Mouse (Mus musculus) CH12.LX (cell line): ENCODE data around the gene Cops2. TPM values are rescaled to one million over a fixed set of nuclear protein-coding genes. Genes with fewer than 3 reads are reported as not detected.

Source experiments
- DNase-seq: peaks from one replicate; pipeline ENCODE4 v3.0.0-alpha.2; 2013; ENCODE audit errors: extremely low read depth
- H3K27ac ChIP-seq: 2 replicates; pipeline ENCODE4 v1.5.1; 2012; ENCODE audit warnings: low read depth, mild to moderate bottlenecking, control low read depth, moderate library complexity; ENCODE audit not compliant: insufficient read depth
- H3K27me3 ChIP-seq: replicated peaks from 2 replicates; pipeline ENCODE3; 2012; ENCODE audit warnings: inconsistent platforms
- H3K36me3 ChIP-seq, 2 experiments: replicated peaks in 1 of 2; 2 replicates each; pipeline versions ENCODE3 to v1.6.1; 2012; ENCODE audit warnings: inconsistent platforms in 1 of 2, low read length in 1 of 2, mild to moderate bottlenecking in 1 of 2, mixed read lengths in 1 of 2, moderate library complexity in 1 of 2; ENCODE audit not compliant: control insufficient read depth in 1 of 2, insufficient read depth in 1 of 2
- H3K4me1 ChIP-seq, 2 experiments: 2 replicates each; pipeline ENCODE4 v1.6.1; 2012; ENCODE audit warnings: inconsistent platforms in 1 of 2, moderate library complexity in 1 of 2; ENCODE audit not compliant: insufficient read depth in 2 of 2, control insufficient read depth in 1 of 2
- H3K4me2 ChIP-seq: 2 replicates; pipeline ENCODE4 v1.6.1; 2012; ENCODE audit warnings: low read depth, mild to moderate bottlenecking, control low read depth; ENCODE audit not compliant: poor library complexity, insufficient read depth, severe bottlenecking
- H3K4me3 ChIP-seq, 3 experiments: fragments of 150-350 bp in 1 of 3; sonication (generic) in 1 of 3; replicated peaks in 1 of 3; 2 replicates each; pipeline versions ENCODE3 to v1.5.1; 2011 to 2012; ENCODE audit warnings: low read depth in 2 of 3, low read length in 2 of 3, mild to moderate bottlenecking in 2 of 3, moderate library complexity in 2 of 3, control low read depth in 1 of 3, improper control_type of control experiment in 1 of 3, inconsistent platforms in 1 of 3, mixed read lengths in 1 of 3; ENCODE audit not compliant: poor library complexity in 1 of 3
- H3K79me2 ChIP-seq: replicated peaks from 2 replicates; pipeline ENCODE4 v1.6.1; 2012; ENCODE audit warnings: mild to moderate bottlenecking, moderate library complexity; ENCODE audit not compliant: control insufficient read depth, poor library complexity, insufficient read depth, severe bottlenecking; ENCODE audit errors: extremely low read depth
- H3K9ac ChIP-seq: 2 replicates; pipeline ENCODE4 v1.6.1; 2012; ENCODE audit warnings: low read depth, mild to moderate bottlenecking, control low read depth, moderate library complexity; ENCODE audit not compliant: insufficient read depth
- H3K9me3 ChIP-seq: replicated peaks from 2 replicates; pipeline ENCODE3; 2012; ENCODE audit warnings: low read length, inconsistent platforms, mixed read lengths
- BHLHE40 ChIP-seq: IDR thresholded peaks from 2 replicates; pipeline ENCODE4 v1.6.1; 2011; ENCODE audit warnings: mild to moderate bottlenecking, low read depth, low read length, improper control_type of control experiment
- CHD1 ChIP-seq: IDR thresholded peaks from 2 replicates; pipeline ENCODE4 v1.6.1; 2012; ENCODE audit warnings: low read depth, low read length, improper control_type of control experiment, inconsistent platforms
- CHD2 ChIP-seq: IDR thresholded peaks from 2 replicates; pipeline ENCODE4 v1.6.1; 2011; ENCODE audit warnings: low read length, improper control_type of control experiment
- CTCF ChIP-seq, 2 experiments: IDR thresholded peaks in 1 of 2; conservative IDR thresholded peaks in 1 of 2; 2 replicates each; pipeline ENCODE4 v1.5.1; 2011 to 2012; ENCODE audit warnings: low read depth in 2 of 2, low read length in 2 of 2, improper control_type of control experiment in 1 of 2, inconsistent platforms in 1 of 2, mild to moderate bottlenecking in 1 of 2, moderate library complexity in 1 of 2
- E2F4 ChIP-seq: IDR thresholded peaks from 2 replicates; pipeline ENCODE4 v1.6.1; 2011; ENCODE audit warnings: low read depth, low read length, improper control_type of control experiment; ENCODE audit not compliant: insufficient replicate concordance
- ELF1 ChIP-seq: IDR thresholded peaks from 2 replicates; pipeline ENCODE4 v1.6.1; 2014; ENCODE audit warnings: low read depth, mild to moderate bottlenecking, inconsistent platforms, low read length, improper control_type of control experiment
- GABPA ChIP-seq: IDR thresholded peaks from 2 replicates; pipeline ENCODE4 v1.6.1; 2012; ENCODE audit warnings: low read depth, low read length, improper control_type of control experiment, inconsistent platforms; ENCODE audit not compliant: insufficient replicate concordance
- JUN ChIP-seq: IDR thresholded peaks from 2 replicates; pipeline ENCODE4 v1.6.1; 2011; ENCODE audit warnings: low read depth, mild to moderate bottlenecking, low read length, improper control_type of control experiment, moderate library complexity; ENCODE audit not compliant: insufficient read depth
- JUND ChIP-seq: conservative IDR thresholded peaks from 2 replicates; pipeline ENCODE4 v1.6.1; 2011; ENCODE audit warnings: low read depth, low read length, improper control_type of control experiment
- MAFK ChIP-seq: IDR thresholded peaks from 2 replicates; pipeline ENCODE4 v1.6.1; 2011; ENCODE audit warnings: low read length, improper control_type of control experiment; ENCODE audit not compliant: insufficient replicate concordance
- MAX ChIP-seq: IDR thresholded peaks from 2 replicates; pipeline ENCODE4 v1.6.1; 2011; ENCODE audit warnings: low read length, improper control_type of control experiment
- MYC ChIP-seq: IDR thresholded peaks from 2 replicates; pipeline ENCODE4 v1.6.1; 2011; ENCODE audit warnings: low read depth, mild to moderate bottlenecking, improper control_type of control experiment, low read length
- NELFE ChIP-seq: IDR thresholded peaks from 2 replicates; pipeline ENCODE4 v1.6.1; 2011; ENCODE audit warnings: low read depth, low read length, improper control_type of control experiment
- NRF1 ChIP-seq: IDR thresholded peaks from 2 replicates; pipeline ENCODE4 v1.6.1; 2014; ENCODE audit warnings: low read depth, mild to moderate bottlenecking, inconsistent platforms, low read length, improper control_type of control experiment, moderate library complexity
- POLR2A ChIP-seq: IDR thresholded peaks from 2 replicates; pipeline ENCODE4 v1.6.1; 2011; ENCODE audit warnings: low read depth, mild to moderate bottlenecking, improper control_type of control experiment, low read length
- POLR2AphosphoS2 ChIP-seq: IDR thresholded peaks from 2 replicates; pipeline ENCODE4 v1.6.1; 2011; ENCODE audit warnings: low read depth, low read length, improper control_type of control experiment
- RAD21 ChIP-seq: IDR thresholded peaks from 2 replicates; pipeline ENCODE4 v1.6.1; 2011; ENCODE audit warnings: low read depth, mild to moderate bottlenecking, low read length, improper control_type of control experiment, moderate library complexity
- RCOR1 ChIP-seq: conservative IDR thresholded peaks from 2 replicates; pipeline ENCODE4 v1.6.1; 2012; ENCODE audit warnings: low read depth, mild to moderate bottlenecking, inconsistent platforms, low read length, improper control_type of control experiment
- SMC3 ChIP-seq: IDR thresholded peaks from 2 replicates; pipeline ENCODE4 v1.6.1; 2011; ENCODE audit warnings: low read depth, low read length, improper control_type of control experiment
- TCF12 ChIP-seq: IDR thresholded peaks from 2 replicates; pipeline ENCODE4 v1.6.1; 2014; ENCODE audit warnings: low read depth, mild to moderate bottlenecking, inconsistent platforms, low read length, improper control_type of control experiment
- UBTF ChIP-seq: IDR thresholded peaks from 2 replicates; pipeline ENCODE4 v1.6.1; 2012; ENCODE audit warnings: low read depth, mild to moderate bottlenecking, inconsistent platforms, low read length, improper control_type of control experiment, moderate library complexity
- USF1 ChIP-seq: IDR thresholded peaks from 2 replicates; pipeline ENCODE4 v1.6.1; 2014; ENCODE audit warnings: low read depth, mild to moderate bottlenecking, inconsistent platforms, low read length, improper control_type of control experiment
- USF2 ChIP-seq: conservative IDR thresholded peaks from 2 replicates; pipeline ENCODE4 v1.6.1; 2011; ENCODE audit warnings: low read depth, low read length, improper control_type of control experiment
- ZC3H11A ChIP-seq: IDR thresholded peaks from 2 replicates; pipeline ENCODE4 v1.6.1; 2012; ENCODE audit warnings: low read depth, mild to moderate bottlenecking, inconsistent platforms, low read length, improper control_type of control experiment
- ZKSCAN1 ChIP-seq: IDR thresholded peaks from 2 replicates; pipeline ENCODE4 v1.6.1; 2012; ENCODE audit warnings: low read depth, inconsistent platforms, low read length, improper control_type of control experiment, borderline replicate concordance
- ZMIZ1 ChIP-seq: IDR thresholded peaks from 2 replicates; pipeline ENCODE4 v1.6.1; 2012; ENCODE audit warnings: low read depth, mild to moderate bottlenecking, inconsistent platforms, low read length, improper control_type of control experiment
- dilution Hi-C: fragments of 300-500 bp; cut with MboI; formaldehyde crosslinking; loops from 2 replicates; pipeline ENCODE4 v1.14.3; 2020; ENCODE audit warnings: low sequenced_read_pairs; ENCODE audit not compliant: extremely low pct_unique_long_range_greater_than_20kb, extremely low pct_ligation_motif_present
- in situ Hi-C: fragments of 300-500 bp; cut with MboI; formaldehyde crosslinking; loops from 3 replicates; pipeline ENCODE4 v1.14.3; 2019; ENCODE audit warnings: low sequenced_read_pairs, low pct_ligation_motif_present, low pct_unique_long_range_greater_than_20kb, mixed read lengths
- polyA plus RNA-seq: library from polyadenylated mRNA; unstranded; fragments of >175 nt; gene quantifications from 2 replicates; pipeline ENCODE4 v1.2.1, GENCODE M21; 2012; ENCODE audit warnings: low read depth; ENCODE audit not compliant: insufficient read length
- total RNA-seq, 2 experiments: library from RNA; depleted of rRNA; stranded (reverse); fragments of 300-350 nt in 1 of 2; fragments of >200 nt in 1 of 2; gene quantifications; 2 replicates each; pipeline ENCODE4 v1.2.3; 2012 to 2014

The Cops2 gene
- total and polyA plus RNA-seq, 3 experiments: 63.5 to 313 (median 124) TPM

DNA sequence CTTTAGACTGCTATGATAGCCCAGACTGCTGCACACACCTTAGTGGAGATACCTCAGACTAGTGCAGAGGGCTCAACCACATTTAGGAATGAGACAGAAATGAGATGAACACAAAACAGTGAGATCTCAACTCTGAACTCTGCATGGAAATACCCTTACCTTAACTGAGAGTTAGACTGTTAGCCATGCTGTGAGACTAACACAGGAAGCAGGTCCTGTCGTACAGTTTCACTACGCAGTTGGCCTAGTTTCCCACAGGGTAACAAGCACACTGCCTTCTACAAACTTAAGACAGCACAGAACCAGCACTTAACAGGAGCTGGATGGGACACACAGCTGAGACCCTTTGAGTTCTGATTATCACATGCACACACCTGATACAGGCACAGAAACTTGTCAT, 29.0 kb downstream of the Cops2 start:
- dilution Hi-C loops: no loop called here
- Histone ChIP-seq H3K27me3 (no peaks in the 10 kb centered on the region), H3K36me3 (peaks cover 28 to 70% of the 10 kb centered on the region in 2 experiments), H3K4me2 (no peak overlapping the region), H3K9ac (no peak overlapping the region), H3K4me3 (no peak overlapping the region), H3K27ac (no peak overlapping the region), H3K4me1 (no peaks in the 10 kb centered on the region), H3K79me2 (no peaks in the 10 kb centered on the region), H3K9me3 (no peaks in the 10 kb centered on the region)
- DNase-seq: no peak
- TF ChIP-seq POLR2A (0 out of 2 replicates have a peak, but pooled peaks have one; percentile 21), CHD1 (no peak)
- TF ChIP-seq, all 38 proteins: peak for 1
- in situ Hi-C loops: loop anchor here (5.0 kb wide), 1 partner anchor 38 kb away; no protein-coding TSS in a partner anchor

DNA sequence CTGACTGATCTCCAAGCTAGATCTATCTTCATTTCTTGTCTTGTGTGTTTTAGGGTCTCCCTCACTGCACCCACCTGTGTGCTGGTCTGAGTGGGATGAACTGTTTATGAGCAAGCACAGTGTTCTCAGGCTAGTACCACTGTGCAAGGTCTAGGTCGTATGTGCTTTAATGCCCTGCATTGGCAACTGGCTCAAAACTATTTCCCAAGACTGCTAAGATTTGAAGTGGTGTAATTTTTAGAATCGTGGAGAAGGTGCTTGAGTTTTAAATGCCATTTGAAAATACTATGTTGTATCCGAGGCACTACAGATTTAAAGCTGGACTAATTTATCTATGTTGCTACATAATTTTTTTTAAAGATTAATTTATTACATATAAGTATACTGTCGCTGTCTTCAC, 31.0 kb downstream of the Cops2 start:
- H3K4me2 ChIP-seq: no peak overlapping the region
- H3K4me3 ChIP-seq: no peak overlapping the region
- in situ Hi-C loops: loop anchor here (5.0 kb wide), 1 partner anchor 36 kb away; no protein-coding TSS in a partner anchor
- TF ChIP-seq JUN: no peak
- no peak for TF ChIP-seq USF1
- no peak for TF ChIP-seq SMC3
- TF ChIP-seq RAD21: no peak
- no peak for TF ChIP-seq CHD2
- TF ChIP-seq USF2: no peak
- TF ChIP-seq UBTF: no peak
- no peak for TF ChIP-seq CTCF (conservative IDR thresholded peaks at IDR 0.05 in 1 of 2, IDR thresholded peaks at IDR 0.05 in 1 of 2; ENCODE audit: low read depth in 2 of 2, low read length in 2 of 2)
- TF ChIP-seq ZMIZ1: no peak
- no peak for TF ChIP-seq TCF12
- no peak for TF ChIP-seq NELFE
- no peak for TF ChIP-seq ZC3H11A
- no peak for TF ChIP-seq NRF1
- H3K27ac ChIP-seq: no peak overlapping the region
- H3K9ac ChIP-seq: no peak overlapping the region
- H3K27me3 ChIP-seq: no peaks in the 10 kb centered on the region
- DNase-seq: no peak
- no peaks in the 10 kb centered on the region for H3K79me2 ChIP-seq
- dilution Hi-C loops: no loop called here
- H3K36me3 ChIP-seq: peaks cover 16 to 49% of the 10 kb centered on the region in 2 experiments
- H3K9me3 ChIP-seq: no peaks in the 10 kb centered on the region
- H3K4me1 ChIP-seq: no peaks in the 10 kb centered on the region

DNA sequence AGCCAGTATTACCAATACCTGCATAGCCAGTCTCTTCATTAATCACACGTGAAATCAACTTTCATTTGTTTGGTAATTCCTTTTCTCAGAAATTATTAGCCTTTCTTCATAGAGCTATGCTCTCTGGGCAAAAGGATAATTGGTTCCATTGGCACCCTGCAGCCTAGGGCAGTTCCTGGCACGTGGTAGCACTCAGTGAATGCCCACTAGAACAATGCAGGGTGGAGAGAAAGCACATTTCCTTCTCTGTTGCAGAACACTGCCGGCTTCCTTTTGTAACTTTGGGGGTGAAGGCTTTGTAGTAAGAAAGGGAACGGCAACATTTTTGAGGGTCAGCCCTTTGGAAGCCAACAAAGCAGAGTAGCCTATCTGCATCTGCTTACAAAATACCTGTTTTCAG, 32.7 kb downstream of the Cops2 start:
- Histone ChIP-seq H3K4me2 (no peak overlapping the region), H3K27me3 (no peaks in the 10 kb centered on the region), H3K4me3 (no peak overlapping the region), H3K4me1 (no peaks in the 10 kb centered on the region), H3K9ac (no peak overlapping the region), H3K36me3 (peaks cover 4 to 34% of the 10 kb centered on the region in 2 experiments), H3K27ac (no peak overlapping the region), H3K79me2 (no peaks in the 10 kb centered on the region), H3K9me3 (no peaks in the 10 kb centered on the region)
- DNase-seq: no peak
- in situ Hi-C loops: loop anchor here (5.0 kb wide), 1 partner anchor 34 kb away; no protein-coding TSS in a partner anchor
- dilution Hi-C loops: no loop called here
- no peak for TF ChIP-seq BHLHE40
- TF ChIP-seq POLR2AphosphoS2: no peak
- no peak for TF ChIP-seq POLR2A
- no peak for TF ChIP-seq RAD21
- TF ChIP-seq ELF1: no peak
- no peak for TF ChIP-seq RCOR1
- no peak for TF ChIP-seq ZKSCAN1
- TF ChIP-seq E2F4: no peak
- no peak for TF ChIP-seq MAFK
- TF ChIP-seq SMC3: no peak
- TF ChIP-seq JUND: no peak
- no peak for TF ChIP-seq USF2
- no peak for TF ChIP-seq MYC
- TF ChIP-seq CHD2: no peak
- TF ChIP-seq NELFE: no peak
- TF ChIP-seq GABPA: no peak
- no peak for TF ChIP-seq TCF12
- no peak for TF ChIP-seq MAX
- no peak for TF ChIP-seq CHD1
